Mouse (Mus musculus): ENCODE measurements around the gene Pard3.

Gene Pard3

DNA sequence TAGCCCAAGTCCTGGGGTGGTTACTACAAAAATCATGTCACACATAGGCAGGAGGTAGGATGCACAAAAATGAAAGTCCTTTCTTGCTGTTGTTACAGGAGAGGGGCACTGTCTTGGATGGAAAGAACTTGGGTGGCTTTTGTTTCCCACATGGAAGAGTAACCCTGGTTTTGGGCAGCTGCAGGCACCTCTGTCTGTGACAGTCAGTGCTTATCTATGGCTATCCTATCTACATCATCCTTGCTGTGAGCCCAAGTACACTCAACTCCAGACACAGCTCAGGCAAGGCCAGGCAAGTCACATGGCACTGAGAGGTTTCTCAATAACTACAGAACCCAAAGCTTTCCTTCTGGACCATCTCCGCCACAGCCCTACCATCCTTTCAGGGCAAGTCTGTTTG lies 506.8 kb downstream of the Pard3 start:
- no peak for DNase-seq

DNA sequence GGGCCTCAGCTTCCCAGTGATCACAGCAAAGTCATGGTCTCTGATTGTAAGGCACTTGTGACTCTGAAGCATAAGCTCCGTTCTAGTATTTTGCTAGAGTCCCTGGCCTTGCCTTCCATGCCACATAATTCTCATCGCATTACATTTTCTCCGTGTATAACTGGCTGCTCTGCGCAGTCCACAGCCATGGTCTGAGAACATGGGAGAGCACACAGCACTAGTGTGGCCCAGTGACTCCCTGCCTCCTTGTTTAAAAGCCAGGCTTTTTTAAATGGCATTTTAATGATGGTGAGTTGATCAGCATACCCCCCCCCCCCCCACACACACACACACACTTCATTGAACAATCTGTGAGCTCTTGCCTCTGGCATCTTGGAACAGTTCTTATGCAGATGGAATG lies 508.8 kb downstream of the Pard3 start:
- no peak for DNase-seq

DNA sequence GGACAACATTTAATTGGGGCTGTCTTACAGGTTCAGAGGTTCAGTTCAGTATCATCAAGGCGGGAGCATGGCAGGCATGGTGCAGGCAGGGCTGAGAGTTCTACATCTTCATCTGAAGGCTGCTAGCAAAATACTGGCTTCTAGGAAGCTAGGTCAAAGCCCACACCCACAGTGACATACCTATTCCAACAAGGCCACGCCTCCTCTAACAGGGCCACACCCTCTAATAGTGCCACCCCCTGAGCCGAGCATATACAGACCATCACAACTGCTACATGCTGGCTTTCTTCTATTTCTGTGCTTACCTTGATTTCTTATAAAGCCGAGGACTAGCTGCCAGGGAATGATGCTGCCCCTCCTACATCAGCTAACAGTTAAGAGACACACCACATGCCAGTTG lies 513.0 kb downstream of the Pard3 start:
- no peak for DNase-seq

DNA sequence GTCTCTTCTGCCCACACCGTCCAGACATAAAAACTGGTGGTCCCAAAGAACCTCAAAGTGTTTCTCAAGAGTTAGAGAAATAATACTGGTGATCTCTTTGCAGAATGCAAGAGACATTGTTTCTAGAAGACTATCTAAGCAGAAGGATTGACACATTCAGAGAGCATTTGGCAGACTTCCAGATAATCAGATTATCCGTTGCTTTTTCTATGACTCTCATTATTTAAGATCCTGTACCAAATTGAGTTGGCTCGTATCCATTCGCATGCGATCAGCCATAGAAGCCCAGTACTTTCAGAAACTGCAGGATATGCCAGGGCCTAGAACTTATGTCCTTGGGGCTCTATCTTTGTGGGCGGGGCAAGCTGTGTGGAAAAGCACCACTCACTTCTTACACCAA lies 514.0 kb downstream of the Pard3 start:
- DNase-seq = no peak

DNA sequence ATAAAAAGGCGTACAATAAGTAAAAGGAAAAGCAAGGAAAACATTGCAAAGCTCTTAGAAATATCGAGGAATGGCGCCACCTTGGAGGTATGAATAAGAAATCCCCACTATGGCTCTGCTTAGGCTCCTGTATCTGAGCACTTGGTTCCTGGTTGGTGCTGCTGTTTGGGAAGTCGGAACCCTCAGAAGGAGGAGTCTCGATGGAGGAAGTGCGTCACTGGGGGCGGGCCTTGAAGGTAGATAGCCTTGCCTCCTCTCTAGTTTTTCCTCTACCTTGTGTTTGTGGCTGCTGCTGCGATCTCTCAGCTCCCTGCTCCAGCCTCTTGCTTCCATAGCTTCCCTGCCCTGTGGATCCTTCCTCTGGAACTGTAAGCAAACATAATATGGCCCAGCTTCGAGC lies 515.7 kb downstream of the Pard3 start:
- DNase-seq = no peak

DNA sequence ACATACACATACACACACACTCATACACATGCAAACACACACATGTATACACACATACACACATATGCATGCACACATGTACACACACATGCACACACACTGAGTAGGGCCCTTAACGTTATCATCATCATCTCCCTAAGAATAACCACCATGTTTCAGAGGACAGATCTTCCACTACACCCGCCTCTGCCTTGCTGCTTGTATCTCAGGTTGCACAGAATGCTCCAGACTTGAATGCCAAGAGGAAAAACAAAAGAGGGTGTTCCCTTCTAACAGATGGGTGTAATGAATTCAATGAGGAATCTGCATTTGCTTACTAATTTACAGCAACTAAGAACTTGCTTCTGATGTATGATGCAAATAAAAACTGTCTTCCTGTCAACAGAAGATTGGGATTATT lies 519.7 kb downstream of the Pard3 start:
- DNase-seq = no peak

DNA sequence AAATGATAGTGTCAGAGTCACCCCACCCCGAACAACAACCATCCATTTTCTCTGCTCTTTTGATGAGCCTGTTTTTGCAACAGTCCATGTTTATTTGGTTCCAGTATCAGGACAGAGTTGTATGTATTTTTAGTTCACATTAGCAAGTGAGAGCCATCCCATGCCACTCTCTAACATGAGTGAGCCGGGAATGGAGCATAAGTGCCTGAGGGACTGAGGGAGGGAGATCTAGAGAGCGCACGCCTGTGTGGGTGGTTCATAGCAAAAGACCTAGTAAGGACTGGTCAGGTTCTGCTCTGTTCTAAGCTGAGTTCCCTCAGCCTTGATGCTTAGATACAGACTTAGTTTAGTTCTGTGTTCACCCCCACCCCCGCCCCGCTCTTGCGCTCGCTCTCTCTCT lies 521.9 kb downstream of the Pard3 start:
- DNase-seq = no peak

DNA sequence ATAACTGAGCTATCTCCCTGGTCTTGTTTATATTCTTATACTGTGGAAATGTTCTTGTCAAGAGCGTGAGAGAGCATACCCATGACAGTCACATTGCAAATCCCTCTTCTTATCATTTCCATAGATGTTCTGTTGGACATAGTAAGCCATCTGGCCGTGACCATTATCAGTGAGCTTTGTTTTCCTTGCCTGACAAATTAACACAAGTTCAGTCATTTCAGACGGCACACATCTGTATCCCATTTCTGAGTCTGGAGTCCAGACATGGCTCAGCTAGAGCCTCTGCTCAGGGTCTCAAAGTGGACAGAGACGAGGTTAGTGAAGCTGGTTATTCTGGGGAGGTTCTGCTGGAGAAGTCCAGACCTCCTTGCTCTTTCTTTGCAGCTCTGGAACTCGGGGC lies 523.0 kb downstream of the Pard3 start:
- DNase-seq = no peak

DNA sequence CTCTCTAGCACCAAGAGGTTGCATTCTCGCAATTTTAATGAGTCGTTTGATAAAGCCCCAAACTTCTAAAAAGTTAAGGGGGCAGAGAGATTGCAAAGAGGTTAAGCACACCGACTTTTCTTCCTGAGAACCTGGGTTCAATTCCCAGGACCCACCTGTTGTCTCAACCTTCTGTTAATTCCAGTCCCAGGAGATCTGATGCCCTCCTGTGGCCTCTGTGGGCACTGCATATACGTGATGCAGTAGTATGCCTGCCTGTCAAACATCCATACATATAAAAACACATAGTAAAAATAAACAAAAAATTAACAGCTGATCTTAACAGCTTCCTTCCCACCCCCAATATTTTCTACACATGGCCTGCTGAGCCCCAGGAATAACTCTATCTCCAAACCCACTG lies 524.6 kb downstream of the Pard3 start:
- DNase-seq = peak; percentile 18 to 33

DNA sequence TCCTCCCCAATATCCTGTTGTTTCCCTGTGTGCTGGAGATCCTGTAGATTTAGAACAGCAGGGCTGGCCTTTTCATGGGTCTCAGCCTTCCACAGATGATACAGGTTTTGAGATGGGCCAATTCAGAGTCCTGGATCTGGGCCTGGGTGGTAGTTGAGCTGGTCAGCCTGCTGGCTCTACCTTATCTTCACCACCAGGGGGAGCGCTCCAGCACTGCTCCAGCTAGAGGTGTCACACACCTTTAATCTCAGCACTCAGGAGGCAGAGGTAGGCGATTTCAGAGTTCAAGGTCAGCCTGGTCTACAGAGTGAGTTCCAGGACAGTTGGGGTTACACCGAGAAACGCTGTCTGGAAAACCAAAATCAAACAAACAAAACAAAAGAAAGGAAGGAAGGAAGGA lies 525.6 kb downstream of the Pard3 start:
- DNase-seq = peak; percentile 49 to 55

DNA sequence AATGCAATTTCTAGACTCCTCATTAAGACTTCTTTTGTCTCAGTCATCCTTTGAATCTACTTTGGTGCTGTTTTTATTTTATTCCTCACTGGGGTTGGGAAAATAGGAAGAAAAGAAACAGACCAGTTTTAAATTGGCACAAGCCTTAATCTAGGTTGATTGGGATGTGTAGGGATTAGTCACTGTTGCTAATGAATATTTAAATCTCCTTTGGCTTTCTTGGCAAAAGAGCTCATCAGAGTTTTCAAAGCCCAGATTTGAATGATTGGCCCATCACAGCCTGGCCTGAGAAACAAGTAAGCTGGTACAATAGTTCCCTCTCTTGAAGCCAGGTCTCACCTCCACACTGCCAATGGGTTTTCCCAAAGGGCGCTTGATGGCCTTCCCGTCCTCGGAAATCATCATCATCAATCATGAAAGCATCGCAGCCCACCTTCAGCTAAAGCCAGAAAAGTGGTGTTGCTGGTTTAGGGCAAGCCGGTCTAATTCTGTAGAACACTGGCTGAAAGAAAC lies 527.0 kb downstream of the Pard3 start:
- no peak for DNase-seq

DNA sequence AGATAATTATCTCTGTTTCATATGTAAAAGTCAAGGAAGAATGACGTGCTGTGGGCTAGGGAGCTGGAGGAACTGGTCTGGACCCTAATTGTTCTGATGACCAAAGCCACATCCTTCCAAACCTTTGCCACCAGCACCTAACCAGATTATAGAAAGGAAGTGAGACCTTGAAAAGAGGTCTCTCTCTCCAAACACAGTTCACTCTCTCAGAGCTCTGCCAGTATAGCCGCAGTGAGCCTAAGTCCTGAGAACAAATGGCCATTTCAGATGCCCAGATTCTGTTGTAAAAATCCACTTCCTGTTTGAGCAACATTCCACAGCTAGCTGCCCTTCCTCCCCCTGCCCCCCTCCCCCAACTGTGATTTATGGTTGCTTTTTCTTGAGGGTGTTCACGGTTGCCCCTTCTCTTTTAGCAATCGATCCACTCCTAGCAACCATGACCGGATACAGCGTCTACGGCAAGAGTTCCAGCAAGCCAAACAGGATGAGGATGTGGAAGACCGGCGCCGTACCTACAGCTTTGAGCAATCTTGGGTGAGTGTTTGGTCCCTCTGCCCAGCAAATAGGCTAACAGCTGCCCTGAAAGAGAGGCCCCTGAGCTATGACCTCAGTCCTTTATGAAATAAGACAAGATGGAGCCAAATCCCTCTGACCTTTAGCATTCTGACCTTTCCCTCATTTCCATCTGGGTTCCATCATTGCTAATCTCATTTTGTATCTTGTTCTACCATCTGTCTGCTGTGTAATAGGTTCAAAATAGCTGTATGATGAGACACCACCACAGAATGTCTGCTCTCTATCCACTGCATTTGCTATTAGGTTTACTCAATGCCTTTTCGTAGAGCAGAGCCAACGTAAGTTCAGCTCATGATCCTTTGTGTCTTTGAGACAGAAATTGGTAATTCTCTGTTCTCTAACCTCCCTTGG lies 529.2 kb downstream of the Pard3 start:
- peak in 1 of 2 experiments; percentile 12 for DNase-seq

DNA sequence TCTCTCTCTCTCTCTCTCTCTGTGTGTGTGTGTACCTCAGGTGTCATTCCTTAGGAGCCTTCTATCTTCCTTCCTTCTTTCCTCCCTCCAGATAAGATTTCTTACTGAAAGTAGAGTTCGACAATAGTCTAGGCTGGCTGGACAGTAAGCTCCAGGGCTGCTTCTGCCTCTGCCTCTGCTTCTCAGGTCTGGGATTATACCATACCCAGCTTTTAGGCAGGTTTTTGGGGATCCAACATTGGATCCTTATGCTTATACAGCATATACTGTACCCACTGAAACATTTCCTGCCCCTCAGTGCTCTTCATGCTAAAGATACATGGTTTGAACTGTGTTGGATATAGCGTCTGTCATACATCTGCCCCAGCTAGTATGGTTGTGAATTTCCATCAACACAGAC lies 536.9 kb downstream of the Pard3 start:
- DNase-seq = no peak

DNA sequence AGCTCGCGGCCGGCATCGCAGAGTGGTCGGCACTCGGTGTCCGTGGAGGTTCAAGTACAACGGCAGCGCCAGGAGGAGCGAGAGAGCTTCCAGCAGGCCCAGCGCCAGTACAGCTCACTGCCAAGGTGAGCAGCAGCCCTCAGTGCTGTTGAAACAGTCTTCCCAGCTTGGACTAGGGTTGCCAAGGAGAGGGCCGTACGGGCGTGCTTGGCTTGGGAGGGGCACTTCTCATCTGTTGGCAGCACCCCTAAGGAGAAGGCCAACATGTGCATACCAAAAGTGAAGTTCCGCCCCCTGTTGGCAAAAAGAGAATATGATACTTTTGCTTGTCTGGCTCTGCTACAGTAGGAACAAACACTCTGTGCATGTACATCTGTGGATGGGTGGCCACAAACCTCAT lies 539.4 kb downstream of the Pard3 start:
- peak; percentile 20 to 31 for DNase-seq

DNA sequence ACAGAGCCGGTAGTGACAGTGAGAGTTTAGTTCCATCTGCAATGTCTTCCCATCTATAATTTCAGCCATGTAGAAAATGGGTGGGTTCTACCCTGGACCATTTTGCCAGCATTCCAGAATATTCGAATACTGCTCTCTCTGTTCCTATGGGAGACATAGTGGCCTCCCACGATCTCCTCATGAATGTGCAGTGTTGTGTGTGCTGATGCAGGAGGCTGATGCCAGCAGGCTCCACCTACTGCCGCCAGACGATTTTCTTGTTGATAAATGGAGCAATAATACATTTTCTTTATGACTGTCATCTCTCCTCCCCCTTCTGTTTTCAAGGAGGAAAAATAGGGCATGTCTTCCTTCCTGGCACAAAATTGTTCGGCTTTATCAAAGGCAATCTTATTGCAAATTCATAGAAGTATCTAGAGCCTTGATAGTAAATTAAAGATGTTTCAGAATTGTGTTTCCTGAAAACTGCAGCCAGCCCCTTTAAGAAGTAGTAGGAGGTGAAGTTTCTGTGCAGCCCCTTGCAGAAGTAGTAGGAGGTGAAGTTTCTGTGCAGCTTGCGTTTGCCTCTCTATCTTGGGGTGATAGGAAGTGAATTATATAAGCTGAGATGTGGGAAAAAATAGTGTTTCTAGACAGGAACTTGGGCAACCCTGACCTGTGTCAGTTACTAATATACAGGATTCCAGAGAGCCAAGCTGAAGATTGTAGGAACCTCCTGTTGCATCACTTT lies 545.0 kb downstream of the Pard3 start:
- no peak for DNase-seq

DNA sequence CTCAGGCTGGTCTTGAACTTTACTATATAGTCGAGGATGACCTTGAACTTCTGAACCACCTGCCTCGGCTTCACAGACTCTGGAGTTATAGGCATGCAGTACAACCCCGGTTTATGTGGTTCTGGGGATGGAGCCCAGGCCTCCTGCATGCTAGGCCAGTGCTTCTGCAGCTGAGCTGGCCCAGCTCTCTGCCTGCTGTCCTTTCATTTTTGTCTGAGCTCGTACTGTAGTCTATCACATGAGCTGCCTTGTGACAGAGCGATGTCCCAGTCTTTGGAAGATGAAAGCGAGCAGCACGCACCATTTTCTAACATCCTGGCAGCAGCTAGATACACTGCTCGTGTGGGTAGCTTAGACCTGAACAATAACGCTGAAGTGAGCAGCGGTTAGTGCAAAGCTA lies 545.6 kb downstream of the Pard3 start:
- no peak for DNase-seq

DNA sequence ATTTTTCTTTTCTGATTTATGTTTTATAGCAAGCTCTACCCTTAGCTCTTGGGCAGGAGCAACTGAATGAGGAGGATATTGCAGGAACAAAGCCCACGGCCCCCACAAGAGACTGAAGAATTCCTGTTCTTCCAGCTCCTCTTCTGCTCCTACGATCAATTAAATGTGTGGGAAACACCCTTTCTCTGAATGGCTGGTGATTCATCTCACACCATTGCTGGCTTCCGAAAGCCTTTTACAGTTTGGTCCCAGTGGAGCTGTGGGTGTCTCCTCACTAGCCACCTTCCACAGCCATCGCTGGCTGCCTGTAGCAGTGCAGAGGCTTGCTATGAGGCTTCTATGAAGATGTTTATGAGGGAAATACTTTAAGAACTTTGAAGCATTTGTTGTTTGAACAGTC lies 550.5 kb downstream of the Pard3 start:
- no peak for DNase-seq

DNA sequence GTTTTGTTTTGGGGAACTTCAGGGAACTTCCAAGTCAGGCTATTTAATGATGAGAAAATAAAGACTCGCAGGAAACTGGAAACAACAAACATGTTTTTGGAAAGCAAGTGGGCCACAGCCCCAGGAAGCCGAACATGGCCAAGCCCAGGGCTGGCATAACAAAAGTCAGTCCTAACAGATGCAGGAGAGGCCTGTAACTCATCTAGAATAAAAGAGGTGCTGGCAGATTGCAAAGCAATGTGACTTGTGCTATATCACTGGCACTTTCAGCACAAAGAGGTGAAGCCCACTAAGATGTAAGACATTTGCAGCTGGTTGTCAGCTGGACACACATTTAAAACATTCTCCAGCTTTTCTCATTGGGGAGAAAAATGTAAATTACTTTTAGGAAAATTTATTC lies 553.0 kb downstream of the Pard3 start:
- DNase-seq = peak in 1 of 2 experiments; percentile 6

DNA sequence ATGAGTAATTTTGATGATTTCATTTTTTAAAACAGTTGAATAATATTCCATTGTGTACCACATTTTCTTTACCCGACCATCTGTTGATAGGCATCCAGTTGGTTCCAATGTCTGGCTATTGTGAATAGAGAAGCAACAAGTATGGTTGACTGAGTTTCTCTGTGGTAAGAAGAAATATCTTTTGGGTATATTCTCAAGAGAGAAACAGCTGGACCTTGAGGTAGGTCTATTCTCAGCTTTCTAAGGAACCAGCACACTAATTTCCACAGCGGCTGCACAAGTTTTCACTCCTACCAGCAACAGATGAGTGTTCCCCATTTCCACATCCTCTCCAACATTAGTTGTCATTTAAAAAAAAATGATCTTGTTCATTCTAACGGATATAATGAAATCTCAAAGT lies 558.4 kb downstream of the Pard3 start:
- DNase-seq = no peak

DNA sequence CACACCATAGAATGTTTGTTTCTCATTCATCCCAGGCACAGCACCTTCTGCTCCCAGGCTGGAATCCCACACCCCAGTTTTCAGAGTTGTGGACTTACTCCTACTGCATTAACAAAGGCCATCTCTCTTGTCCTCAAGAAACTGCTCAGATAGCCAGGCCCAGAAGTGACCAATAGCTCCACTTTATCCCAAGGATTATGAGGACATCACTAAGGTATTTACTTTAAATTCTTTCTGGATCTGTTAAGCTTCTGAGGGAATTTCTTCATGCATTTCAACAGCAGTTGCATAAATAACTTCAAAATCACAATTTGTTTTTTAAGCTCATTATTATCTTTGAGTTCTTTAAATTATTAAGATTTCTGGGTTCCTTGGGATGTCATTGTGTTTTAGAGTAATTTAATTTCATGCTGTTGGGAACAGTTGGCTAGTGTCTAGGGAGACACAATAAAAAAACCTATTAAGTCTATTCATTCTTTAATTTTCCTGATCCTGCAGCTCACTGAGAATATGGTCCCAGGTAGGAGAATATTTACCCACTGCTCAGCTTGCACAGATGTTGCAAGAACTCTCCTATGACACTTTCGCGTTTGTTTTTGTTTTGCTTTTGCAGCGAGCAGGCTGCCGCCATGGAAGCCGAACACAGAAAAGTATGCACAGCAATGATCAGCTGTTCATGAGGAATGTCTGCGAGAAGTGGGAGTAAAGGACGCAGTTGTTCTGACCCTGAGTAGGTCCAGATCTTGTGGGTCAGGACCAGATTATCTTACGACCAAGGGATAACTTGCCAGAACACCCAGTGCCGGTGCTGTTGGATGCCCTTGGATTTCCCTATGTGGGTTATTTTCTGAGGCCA lies 574.8 kb downstream of the Pard3 start:
- no peak for DNase-seq

DNA sequence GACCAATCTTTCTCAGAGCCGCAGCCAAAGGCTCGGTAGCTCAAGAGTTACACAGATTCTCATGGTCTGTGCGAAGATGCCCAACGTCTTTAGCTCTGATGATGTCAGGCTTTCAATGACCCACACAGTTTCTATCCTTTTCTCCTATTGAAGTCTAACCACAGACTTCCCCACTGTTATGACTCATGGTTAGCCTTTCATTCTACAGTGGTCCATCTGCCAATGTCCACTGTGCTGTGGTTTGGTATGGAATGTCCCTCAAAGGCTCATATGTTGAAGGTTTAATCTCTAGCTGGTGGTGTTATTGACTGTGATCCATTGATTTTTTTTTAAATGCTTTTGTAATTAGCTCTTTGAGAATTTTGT lies 575.4 kb downstream of the Pard3 start:
- DNase-seq = no peak

DNA sequence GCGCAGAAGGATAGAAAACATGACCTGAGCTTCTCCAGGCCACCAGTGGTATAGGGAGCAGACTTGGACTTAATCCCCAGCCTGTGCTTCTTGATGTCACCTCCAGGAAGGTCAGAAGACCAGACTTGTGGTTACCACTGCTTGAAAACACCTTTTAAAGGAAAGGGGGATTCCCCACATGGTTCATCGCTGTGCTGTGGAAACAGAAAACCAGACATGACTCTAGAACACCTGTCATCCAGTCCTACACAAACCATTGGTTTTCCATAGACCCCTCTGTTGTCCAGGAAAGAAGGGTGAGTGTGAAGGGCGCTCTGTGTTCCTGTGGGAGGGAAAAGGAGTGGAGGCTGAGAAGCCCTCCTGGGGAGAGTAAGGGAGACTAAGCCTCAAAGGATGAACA lies 591.9 kb downstream of the Pard3 start:
- no peak for DNase-seq
